Mouse (Mus musculus) liver, embryonic 11.5 days (tissue): ENCODE data around the gene Cmtm7. TPM values are rescaled to one million over a fixed set of nuclear protein-coding genes. Genes with fewer than 3 reads are reported as not detected.

Experiments
- ATAC-seq: fragments of 200-750 bp; cut with Nextera tagmentation; replicated peaks from 2 replicates; pipeline ENCODE4 v1.8.0; 2017; ENCODE audit warnings: moderate number of reproducible peaks, mild to moderate bottlenecking, moderate TSS enrichment, moderate library complexity; ENCODE audit not compliant: low FRiP score
- DNase-seq: peaks from one replicate; pipeline ENCODE4 v3.0.0-alpha.2; 2017; ENCODE audit warnings: low spot score
- H3K27ac ChIP-seq: fragments of 300-500 bp; sonication (generic); 2 replicates; pipeline ENCODE4 v1.5.1; 2014; ENCODE audit warnings: mild to moderate bottlenecking, low read depth, low read length, control low read depth
- H3K27me3 ChIP-seq: fragments of 300-500 bp; sonication (generic); replicated peaks from 2 replicates; pipeline ENCODE4 v1.6.1; 2014; ENCODE audit warnings: low read length, mixed read lengths; ENCODE audit not compliant: control insufficient read depth, insufficient read depth
- H3K36me3 ChIP-seq: fragments of 300-500 bp; sonication (generic); 2 replicates; pipeline ENCODE4 v1.6.1; 2014; ENCODE audit warnings: mild to moderate bottlenecking, low read length, moderate library complexity, mixed read lengths; ENCODE audit not compliant: control insufficient read depth, insufficient read depth
- H3K4me1 ChIP-seq: fragments of 300-500 bp; sonication (generic); replicated peaks from 2 replicates; pipeline ENCODE4 v1.6.1; 2014; ENCODE audit warnings: low read length, mixed read lengths; ENCODE audit not compliant: control insufficient read depth, insufficient read depth
- H3K4me2 ChIP-seq: fragments of 300-500 bp; sonication (generic); 2 replicates; pipeline ENCODE4 v1.6.1; 2014; ENCODE audit warnings: mild to moderate bottlenecking, control low read depth, moderate library complexity
- H3K4me3 ChIP-seq: fragments of 300-500 bp; sonication (generic); 2 replicates; pipeline ENCODE4 v1.5.1; 2014; ENCODE audit warnings: low read depth, low read length, control low read depth
- H3K9ac ChIP-seq: fragments of 300-500 bp; sonication (generic); 2 replicates; pipeline ENCODE4 v1.6.1; 2014; ENCODE audit warnings: low read depth, low read length, control low read depth
- H3K9me3 ChIP-seq: fragments of 300-500 bp; sonication (generic); 2 replicates; pipeline ENCODE4 v1.6.1; 2016; ENCODE audit warnings: low read length, inconsistent platforms, mixed read lengths; ENCODE audit not compliant: control insufficient read depth
- WGBS: fragments of 180-500 bp; shearing (Covaris S2); extraction: QIAGEN DNeasy Blood & Tissue Kit; methylation state at CpG from one replicate; pipeline ENCODE4 v1.1.7; 2014; 5-methylcytosine and 5-hydroxymethylcytosine counted together
- polyA plus RNA-seq: library from polyadenylated mRNA; unstranded; fragments of >200 nt; fragmentation: Nextera tagmentation; extraction: Ambion mirVana; gene quantifications from 2 replicates; pipeline ENCODE4 v1.2.1, GENCODE M21; 2014

The Cmtm7 gene
- polyA plus RNA-seq, 1 experiment from 2014 or later, result 99.4 TPM

DNA sequence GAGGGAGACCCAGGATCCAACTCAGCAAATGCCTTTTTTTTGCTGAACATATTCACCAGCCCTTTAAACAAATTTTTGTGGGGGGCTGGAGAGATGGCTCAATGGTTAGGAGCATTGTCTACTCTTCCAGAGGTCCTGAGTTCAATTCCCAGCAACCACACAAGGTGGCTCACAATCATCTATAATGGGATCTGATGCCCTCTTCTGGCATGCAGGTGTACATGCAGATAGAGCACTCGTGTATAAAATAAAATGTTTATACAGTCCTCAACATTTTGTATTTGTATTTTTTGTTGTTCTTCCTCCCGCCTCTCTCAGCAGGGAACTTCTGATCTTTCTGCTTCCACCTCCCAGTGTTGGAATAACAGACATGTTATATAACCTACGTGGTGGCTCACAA is 30.1 kb downstream of the Cmtm7 start:
- Histone ChIP-seq H3K9ac (no peak overlapping the region), H3K27me3 (no peaks in the 10 kb centered on the region), H3K36me3 (peaks cover 17% of the 10 kb centered on the region), H3K4me1 (no peaks in the 10 kb centered on the region; the same call in 1 of the 2 replicates), H3K27ac (no peak overlapping the region), H3K4me3 (no peak overlapping the region), H3K9me3 (no peaks in the 10 kb centered on the region), H3K4me2 (no peak overlapping the region)
- DNase-seq (no peak), ATAC-seq (no peak)
- WGBS, result 79% methylated on average over 3 of the region's 3 CpGs

DNA sequence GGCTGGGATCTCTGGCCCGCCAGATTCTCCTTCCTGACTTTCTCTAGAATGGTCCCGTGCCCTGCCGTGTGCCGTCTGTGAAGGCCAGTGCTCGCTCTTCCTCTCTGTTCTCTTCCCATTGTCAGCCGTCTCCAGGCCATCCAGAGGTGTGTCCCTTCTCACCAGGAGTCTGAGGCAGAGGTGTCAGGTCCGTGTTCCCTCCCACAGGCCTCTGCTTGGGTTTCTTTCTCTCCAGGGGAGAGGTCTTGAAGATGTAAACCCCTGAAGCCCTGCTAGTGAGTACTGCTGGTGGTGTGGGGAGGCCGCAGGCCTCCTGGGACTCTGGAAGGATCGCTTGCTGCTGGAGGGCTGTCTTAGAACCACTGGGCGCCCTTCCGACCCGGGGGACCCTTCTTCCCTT is 34.2 kb downstream of the Cmtm7 start:
- Histone ChIP-seq H3K36me3 (peaks cover 16% of the 10 kb centered on the region), H3K27ac (no peak overlapping the region), H3K4me1 (peaks cover 3% of the 10 kb centered on the region; the same call in 1 of the 2 replicates), H3K9ac (no peak overlapping the region), H3K9me3 (no peaks in the 10 kb centered on the region), H3K4me3 (no peak overlapping the region), H3K27me3 (no peaks in the 10 kb centered on the region), H3K4me2 (no peak overlapping the region)
- 84% methylated on average over 12 of the region's 12 CpGs for WGBS
- ATAC-seq, result no peak
- no peak for DNase-seq

DNA sequence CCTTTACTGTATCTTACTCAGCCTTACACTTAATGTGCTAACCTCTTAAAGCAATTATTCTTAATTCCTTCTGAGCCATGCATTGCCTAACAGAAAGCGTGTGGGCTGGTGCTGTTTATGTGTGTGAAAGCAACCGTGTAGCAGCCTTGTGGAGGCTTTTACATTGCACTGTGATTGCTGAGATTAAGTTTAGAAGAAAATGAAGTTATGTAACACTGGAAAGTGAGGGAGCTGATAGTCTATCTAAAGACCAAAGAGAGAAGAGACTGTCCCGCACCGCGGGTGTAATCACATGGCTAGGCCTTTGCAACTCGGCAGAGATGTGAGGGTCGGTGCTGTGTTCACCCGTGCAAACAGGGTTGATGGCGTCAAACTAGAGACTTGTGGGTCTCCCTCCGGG is 34.6 kb downstream of the Cmtm7 start:
- no peaks in the 10 kb centered on the region for H3K9me3 ChIP-seq
- ATAC-seq, result no peak
- 82% methylated on average over 10 of the region's 10 CpGs for WGBS
- H3K27me3 ChIP-seq, result no peaks in the 10 kb centered on the region
- H3K4me1 ChIP-seq, result peaks cover 3% of the 10 kb centered on the region; the same call in 1 of the 2 replicates
- H3K4me2 ChIP-seq, result no peak overlapping the region
- no peak overlapping the region for H3K27ac ChIP-seq
- no peak overlapping the region for H3K9ac ChIP-seq
- no peak for DNase-seq
- peaks cover 16% of the 10 kb centered on the region for H3K36me3 ChIP-seq
- no peak overlapping the region for H3K4me3 ChIP-seq

DNA sequence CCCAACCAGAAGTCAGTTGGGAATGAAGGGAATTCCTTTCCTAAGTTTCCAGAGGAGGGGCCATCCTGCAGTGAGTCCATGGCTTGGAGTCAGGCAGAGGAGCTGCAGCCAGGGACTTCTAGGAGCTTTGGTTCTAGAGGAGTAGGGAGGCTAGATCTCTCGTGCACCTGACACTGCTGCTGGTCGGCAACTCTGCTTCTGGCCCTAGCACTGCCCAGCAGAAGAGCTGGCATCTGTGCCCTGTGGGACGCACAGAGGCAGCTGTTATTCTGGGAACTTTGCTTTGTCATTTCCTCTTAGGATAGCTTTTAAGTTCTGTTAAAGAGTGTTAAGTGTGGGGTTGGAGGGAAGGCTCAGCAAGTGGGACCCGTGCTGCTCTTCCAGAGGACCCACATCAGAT is 36.0 kb downstream of the Cmtm7 start:
- H3K9ac ChIP-seq, result no peak overlapping the region
- H3K27me3 ChIP-seq, result no peaks in the 10 kb centered on the region
- H3K4me3 ChIP-seq, result no peak overlapping the region
- 66% methylated on average over 4 of the region's 4 CpGs for WGBS
- H3K9me3 ChIP-seq, result no peaks in the 10 kb centered on the region
- H3K4me2 ChIP-seq, result no peak overlapping the region
- no peak overlapping the region for H3K27ac ChIP-seq
- peaks cover 3% of the 10 kb centered on the region; the same call in 1 of the 2 replicates for H3K4me1 ChIP-seq
- ATAC-seq (no peak), DNase-seq (no peak)
- H3K36me3 ChIP-seq, result peaks cover 16% of the 10 kb centered on the region

DNA sequence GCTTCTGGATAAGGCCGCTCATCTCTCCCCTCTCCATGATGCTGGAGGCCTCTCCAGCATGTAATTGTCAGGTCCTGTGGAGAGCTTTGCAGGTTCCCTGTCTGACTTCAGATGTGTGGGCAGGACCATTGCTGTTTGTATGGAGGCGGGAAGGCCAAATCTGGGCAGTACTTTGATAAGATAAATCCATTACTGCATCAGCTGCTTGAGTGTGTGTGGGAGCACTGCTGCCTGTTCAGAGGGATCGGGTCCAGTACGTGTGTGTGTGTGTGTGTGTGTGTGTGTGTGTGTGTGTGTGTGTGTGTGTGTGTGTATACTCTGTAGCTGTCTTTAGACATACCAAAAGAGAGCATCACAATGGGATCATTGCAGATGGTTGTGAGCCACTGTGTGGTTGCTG is 36.5 kb downstream of the Cmtm7 start:
- 65% methylated on average over 4 of the region's 4 CpGs for WGBS

DNA sequence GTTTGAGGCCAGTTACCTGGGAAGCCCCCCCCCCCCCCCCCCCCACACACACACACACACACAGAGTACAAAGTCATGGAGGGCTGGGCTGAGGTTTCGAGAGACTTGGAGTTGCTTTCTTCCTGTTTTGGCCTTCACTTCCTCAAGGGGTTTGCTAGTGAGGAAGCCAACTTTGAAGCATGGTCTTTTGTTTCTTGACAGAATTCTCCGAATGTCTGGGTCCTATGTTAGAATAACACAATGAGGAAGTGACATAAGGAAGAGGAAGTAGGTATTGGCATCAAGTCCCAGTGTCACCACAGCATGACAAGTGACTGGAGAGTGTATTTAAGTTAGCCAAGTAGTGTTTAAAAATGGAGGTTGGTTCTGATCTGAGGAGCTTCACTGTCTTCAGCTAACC is 38.9 kb downstream of the Cmtm7 start:
- H3K4me2 ChIP-seq, result no peak overlapping the region
- H3K27ac ChIP-seq, result peak overlapping the region; percentile 38; the same call in 1 of the 2 replicates
- no peak overlapping the region for H3K9ac ChIP-seq
- H3K27me3 ChIP-seq, result no peaks in the 10 kb centered on the region
- DNase-seq (no peak), ATAC-seq (peak; percentile 16; the same call in 1 of the 2 replicates)
- H3K4me3 ChIP-seq, result no peak overlapping the region
- peaks cover 3% of the 10 kb centered on the region; the same call in 1 of the 2 replicates for H3K4me1 ChIP-seq
- WGBS, result 56% methylated on average over 2 of the region's 2 CpGs
- peaks cover 11% of the 10 kb centered on the region for H3K36me3 ChIP-seq
- H3K9me3 ChIP-seq, result no peaks in the 10 kb centered on the region

More for the DNA sequence above, 36.5 kb downstream of the Cmtm7 start:
- DNase-seq (no peak), ATAC-seq (no peak)
- no peak overlapping the region for H3K4me3 ChIP-seq
- H3K9me3 ChIP-seq, result no peaks in the 10 kb centered on the region
- peaks cover 3% of the 10 kb centered on the region; the same call in 1 of the 2 replicates for H3K4me1 ChIP-seq
- H3K27me3 ChIP-seq, result no peaks in the 10 kb centered on the region
- H3K9ac ChIP-seq, result no peak overlapping the region
- H3K4me2 ChIP-seq, result no peak overlapping the region
- no peak overlapping the region for H3K27ac ChIP-seq
- peaks cover 16% of the 10 kb centered on the region for H3K36me3 ChIP-seq

DNA sequence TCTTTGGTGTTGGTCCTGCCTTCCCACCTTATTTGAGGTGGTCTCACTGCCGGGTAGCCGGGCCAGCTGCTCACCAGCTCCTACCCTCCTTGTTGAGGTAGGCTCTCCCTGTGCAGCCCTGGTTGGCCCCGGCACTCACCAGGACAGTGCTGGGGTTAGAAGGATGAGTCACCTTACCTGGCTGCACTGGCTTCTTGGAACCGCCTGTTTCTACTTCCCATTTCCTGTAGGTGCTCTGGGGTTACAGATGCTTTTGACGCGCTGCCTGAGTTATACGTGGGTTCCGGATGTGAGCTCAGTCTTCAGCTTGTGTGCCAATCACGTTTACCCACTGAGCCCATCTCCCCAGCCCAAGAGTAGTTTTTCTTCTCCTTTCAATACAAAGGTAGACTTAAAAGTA is 41.3 kb downstream of the Cmtm7 start:
- H3K27ac ChIP-seq, result no peak overlapping the region
- WGBS, result 88% methylated on average over 9 of the region's 9 CpGs
- H3K4me3 ChIP-seq, result no peak overlapping the region
- no peaks in the 10 kb centered on the region for H3K9me3 ChIP-seq
- H3K9ac ChIP-seq, result no peak overlapping the region
- ATAC-seq (no peak), DNase-seq (no peak)
- H3K27me3 ChIP-seq, result no peaks in the 10 kb centered on the region
- H3K4me1 ChIP-seq, result peaks cover 12% of the 10 kb centered on the region
- H3K4me2 ChIP-seq, result no peak overlapping the region
- no peaks in the 10 kb centered on the region; the same call in none of the 2 replicates for H3K36me3 ChIP-seq

DNA sequence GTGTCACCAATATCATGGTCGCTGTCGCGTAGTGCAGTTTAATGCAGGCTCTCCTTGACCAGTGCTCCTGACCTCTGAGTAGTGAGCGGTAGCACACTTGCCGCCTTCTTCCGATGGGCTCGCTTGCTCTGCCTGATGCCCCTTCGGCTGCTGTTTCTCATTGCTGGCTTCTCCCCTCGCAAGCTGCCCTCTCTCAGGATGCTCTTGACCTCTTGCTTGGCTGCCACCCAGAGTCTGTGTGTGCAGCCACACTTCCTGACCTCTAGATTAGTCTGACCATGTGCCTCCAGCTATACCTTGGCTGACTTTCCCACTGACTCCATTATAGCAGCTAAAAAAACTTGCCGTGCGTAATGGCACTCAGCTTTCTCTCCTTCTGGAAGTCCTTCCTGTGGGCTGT is 45.2 kb downstream of the Cmtm7 start:
- no peak overlapping the region for H3K9ac ChIP-seq
- DNase-seq, result no peak
- H3K27me3 ChIP-seq, result no peaks in the 10 kb centered on the region
- ATAC-seq, result no peak
- H3K4me1 ChIP-seq, result peaks cover 30% of the 10 kb centered on the region
- H3K36me3 ChIP-seq, result no peaks in the 10 kb centered on the region; the same call in none of the 2 replicates
- H3K4me3 ChIP-seq, result no peak overlapping the region
- peak overlapping the region; percentile 16 for H3K27ac ChIP-seq
- no peaks in the 10 kb centered on the region for H3K9me3 ChIP-seq
- 76% methylated on average over 11 of the region's 11 CpGs for WGBS
- no peak overlapping the region for H3K4me2 ChIP-seq

DNA sequence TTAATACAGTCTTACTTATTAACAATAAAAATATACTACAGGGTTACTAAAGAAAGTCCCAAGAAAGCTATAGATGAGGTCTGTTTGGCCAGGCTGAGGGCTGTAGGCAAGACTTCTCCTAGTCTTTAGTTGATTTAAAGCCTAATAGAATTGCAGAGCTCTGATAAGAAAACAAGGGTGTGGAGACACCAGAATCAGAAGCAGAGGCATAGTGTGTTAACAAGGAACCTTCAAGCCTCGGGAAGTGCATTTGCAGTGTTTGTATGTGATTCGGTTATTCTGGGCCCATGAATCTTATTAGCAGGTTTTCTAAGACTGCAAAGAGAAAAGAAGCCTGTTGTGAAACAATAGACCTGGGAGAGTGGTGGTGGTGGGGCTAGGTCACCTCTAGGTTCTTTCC is 48.4 kb downstream of the Cmtm7 start:
- H3K4me3 ChIP-seq, result 0 out of 2 replicates have a peak overlapping the region, but pooled peaks have one; percentile 8
- no peaks in the 10 kb centered on the region for H3K27me3 ChIP-seq
- H3K27ac ChIP-seq, result no peak overlapping the region
- DNase-seq (no peak), ATAC-seq (no peak)
- H3K4me1 ChIP-seq, result peaks cover 35% of the 10 kb centered on the region
- H3K4me2 ChIP-seq, result peak overlapping the region; percentile 63
- no peaks in the 10 kb centered on the region for H3K9me3 ChIP-seq
- WGBS, result 52% methylated on average over 2 of the region's 2 CpGs
- H3K36me3 ChIP-seq, result no peaks in the 10 kb centered on the region; the same call in 1 of the 2 replicates
- H3K9ac ChIP-seq, result no peak overlapping the region
